Mouse (Mus musculus) heart, embryonic 10.5 days (tissue): ENCODE data around the gene Ube4b. TPM values are rescaled to one million over a fixed set of nuclear protein-coding genes. Genes with fewer than 3 reads are reported as not detected.

Experiments used
- DNase-seq: peaks from one replicate; pipeline ENCODE4 v3.0.0-alpha.2; 2017; ENCODE audit warnings: low spot score
- H3K27ac ChIP-seq: fragments of 300-500 bp; sonication (generic); 2 replicates; pipeline ENCODE4 v1.5.1; 2016; ENCODE audit warnings: mild to moderate bottlenecking
- H3K27me3 ChIP-seq: fragments of 300-500 bp; sonication (generic); 2 replicates; pipeline ENCODE4 v1.6.1; 2016; ENCODE audit warnings: mild to moderate bottlenecking; ENCODE audit not compliant: poor library complexity, insufficient read depth, severe bottlenecking
- H3K36me3 ChIP-seq: fragments of 300-500 bp; sonication (generic); 2 replicates; pipeline ENCODE4 v1.6.1; 2016; ENCODE audit warnings: mild to moderate bottlenecking, moderate library complexity
- H3K4me1 ChIP-seq: fragments of 300-500 bp; sonication (generic); 2 replicates; pipeline ENCODE4 v1.6.1; 2016; ENCODE audit warnings: mild to moderate bottlenecking
- H3K4me3 ChIP-seq: fragments of 300-500 bp; sonication (generic); 2 replicates; pipeline ENCODE4 v1.5.1; 2016; ENCODE audit warnings: mild to moderate bottlenecking, moderate library complexity
- H3K9me3 ChIP-seq: fragments of 300-500 bp; sonication (generic); 2 replicates; pipeline ENCODE4 v1.6.1; 2016; ENCODE audit warnings: mild to moderate bottlenecking, moderate library complexity
- WGBS: fragments of 180-500 bp; shearing (Covaris S2); methylation state at CpG from one replicate; pipeline ENCODE4 v1.1.7; 2016; 5-methylcytosine and 5-hydroxymethylcytosine counted together
- polyA plus RNA-seq: library from polyadenylated mRNA; unstranded; fragments of >200 nt; fragmentation: Nextera tagmentation; extraction: Ambion mirVana; gene quantifications from 2 replicates; pipeline ENCODE4 v1.2.1, GENCODE M21; 2016

Ube4b gene
- polyA plus RNA-seq, 1 experiment from 2014 or later: 62.9 TPM

DNA sequence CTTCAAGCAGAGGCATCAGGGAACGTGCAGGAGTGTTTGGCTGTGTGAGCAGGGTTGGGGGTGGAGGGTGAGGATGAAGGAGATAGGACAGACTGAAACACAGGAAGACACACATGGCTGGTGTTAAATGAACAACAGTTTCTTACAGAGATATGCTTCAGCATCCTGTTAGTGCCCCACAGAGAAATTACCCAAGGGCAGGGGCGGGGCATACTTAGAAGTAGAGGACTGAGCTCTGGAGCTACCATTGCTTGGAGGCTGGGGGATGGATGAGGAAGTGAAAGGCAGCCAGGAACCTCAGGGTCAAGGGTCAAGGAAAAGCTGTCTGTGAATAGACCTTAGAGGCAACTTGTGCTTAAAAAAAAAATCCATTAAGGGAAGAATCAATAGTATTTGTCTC, 85.9 kb downstream of the Ube4b start:
- no peak for DNase-seq
- no peak overlapping the region for H3K4me3 ChIP-seq
- H3K27me3 ChIP-seq: no peaks in the 10 kb centered on the region
- H3K9me3 ChIP-seq: no peaks in the 10 kb centered on the region
- WGBS: 46% methylated on average over 2 of the region's 2 CpGs
- H3K4me1 ChIP-seq: peaks cover 66% of the 10 kb centered on the region
- peaks cover 89% of the 10 kb centered on the region for H3K36me3 ChIP-seq
- peak overlapping the region; percentile 69 for H3K27ac ChIP-seq

DNA sequence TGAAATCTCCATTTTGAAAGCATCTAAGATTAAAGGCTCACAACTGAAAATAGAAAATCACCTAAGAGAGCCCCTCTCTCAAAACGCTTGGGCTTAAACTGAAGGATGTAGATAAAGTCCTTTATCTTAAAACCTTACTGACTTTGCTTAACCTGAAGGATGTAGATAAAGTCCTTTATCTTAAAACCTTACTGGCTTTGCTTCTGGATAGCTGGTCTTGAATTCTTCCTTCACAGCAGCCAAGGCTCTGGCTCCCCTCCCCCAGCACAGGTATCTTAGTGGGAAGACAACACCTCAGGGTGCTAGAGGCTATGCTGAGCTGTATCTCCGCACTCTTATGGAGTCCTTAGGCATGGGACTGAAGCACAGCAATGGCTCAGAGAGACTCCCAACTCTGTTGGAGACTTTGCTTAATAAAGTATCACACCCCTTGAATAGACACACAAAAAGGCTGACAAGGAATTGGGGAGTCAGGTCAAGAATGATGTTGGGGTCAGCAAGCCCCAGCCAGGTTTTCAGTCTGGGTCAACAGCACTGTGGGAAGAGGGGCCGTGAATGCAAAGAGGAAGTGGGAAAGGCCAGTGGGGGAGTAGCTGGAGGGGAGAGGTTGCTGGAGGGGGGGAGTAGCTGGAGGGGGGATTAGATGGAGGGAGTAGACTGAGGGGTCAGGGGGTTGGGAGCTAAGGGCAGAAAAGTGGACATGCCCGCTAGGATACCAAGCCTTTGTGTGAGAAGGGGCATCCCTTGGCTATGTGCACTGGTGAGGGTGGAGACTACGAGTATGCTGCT, 86.9 kb downstream of the Ube4b start:
- Histone ChIP-seq H3K4me1 (peaks cover 62% of the 10 kb centered on the region), H3K9me3 (no peaks in the 10 kb centered on the region), H3K27me3 (no peaks in the 10 kb centered on the region), H3K4me3 (no peak overlapping the region), H3K27ac (peak overlapping the region; percentile 69), H3K36me3 (peaks cover 89% of the 10 kb centered on the region)
- 39% methylated on average over 5 of the region's 5 CpGs for WGBS
- no peak for DNase-seq

DNA sequence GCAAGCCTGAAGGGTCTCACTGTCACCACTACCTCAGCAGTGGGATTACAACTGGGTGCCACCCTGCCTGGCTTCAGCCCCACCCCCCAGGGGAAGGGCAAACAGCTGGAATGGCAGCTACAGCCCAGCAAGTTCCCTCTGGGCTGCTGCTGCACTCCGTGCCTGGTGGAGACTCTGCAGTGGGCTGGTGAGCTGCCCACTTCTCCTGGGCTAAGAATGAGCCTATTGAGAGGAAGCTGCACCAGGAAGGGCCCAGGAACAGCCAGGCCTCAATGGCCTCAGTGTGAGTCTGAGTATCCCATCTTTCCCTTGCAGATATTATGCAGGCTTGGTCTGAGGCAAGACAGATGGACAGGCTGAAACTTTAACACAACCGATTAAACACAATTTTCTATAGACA, 88.4 kb downstream of the Ube4b start:
- Histone ChIP-seq H3K27ac (peak overlapping the region; percentile 70; the same call in 1 of the 2 replicates), H3K4me1 (peaks cover 61% of the 10 kb centered on the region), H3K27me3 (no peaks in the 10 kb centered on the region), H3K4me3 (no peak overlapping the region), H3K9me3 (no peaks in the 10 kb centered on the region), H3K36me3 (peaks cover 88% of the 10 kb centered on the region)
- WGBS: 59% methylated on average over 2 of the region's 2 CpGs
- no peak for DNase-seq

DNA sequence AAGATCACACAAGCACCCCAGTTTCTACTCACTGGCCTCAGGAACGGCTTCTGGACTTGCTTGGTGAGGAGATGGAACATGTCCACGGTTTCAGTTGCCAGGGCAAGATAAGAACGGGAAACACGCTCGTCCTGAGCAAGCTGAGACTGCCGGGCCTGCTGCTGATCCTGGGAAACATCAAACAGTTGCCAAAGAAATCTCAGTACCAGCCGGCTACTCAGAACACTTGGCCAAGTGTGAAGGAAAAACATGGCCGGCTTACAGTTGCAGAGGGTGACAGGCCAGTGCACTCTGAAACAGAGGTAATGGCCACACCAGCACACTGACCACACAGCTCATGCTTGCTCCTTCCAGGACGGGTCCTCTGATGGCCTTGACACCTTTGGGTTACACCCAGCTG, 89.2 kb downstream of the Ube4b start:
- no peak for DNase-seq
- H3K4me3 ChIP-seq: no peak overlapping the region
- WGBS: 23% methylated on average over 9 of the region's 9 CpGs
- H3K4me1 ChIP-seq: peaks cover 61% of the 10 kb centered on the region
- peaks cover 88% of the 10 kb centered on the region for H3K36me3 ChIP-seq
- no peaks in the 10 kb centered on the region for H3K27me3 ChIP-seq
- H3K9me3 ChIP-seq: no peaks in the 10 kb centered on the region
- peak overlapping the region; percentile 70; the same call in 1 of the 2 replicates for H3K27ac ChIP-seq

DNA sequence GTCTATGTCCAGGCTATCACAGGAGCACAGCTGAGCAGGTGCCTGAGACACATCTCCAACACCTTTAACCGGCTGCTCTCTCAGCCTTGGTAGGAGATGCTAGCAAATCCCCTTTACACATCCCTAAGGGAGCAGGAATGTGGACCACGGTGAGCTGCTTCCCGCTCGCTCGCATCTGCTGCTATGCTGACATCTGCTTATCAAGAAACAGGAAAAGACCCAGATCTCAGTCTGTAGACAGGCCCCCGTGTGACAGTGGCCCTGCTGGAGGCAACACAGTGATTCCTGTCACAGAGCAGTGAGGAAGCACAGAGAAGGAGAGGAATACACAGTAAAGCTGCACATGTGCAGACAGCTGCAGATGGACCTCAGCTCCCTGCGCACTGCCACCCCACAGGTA, 90.2 kb downstream of the Ube4b start:
- no peak overlapping the region for H3K4me3 ChIP-seq
- H3K27ac ChIP-seq: peak overlapping the region; percentile 45; the same call in 1 of the 2 replicates
- DNase-seq: peak; percentile 82
- no peaks in the 10 kb centered on the region for H3K27me3 ChIP-seq
- H3K4me1 ChIP-seq: peaks cover 59% of the 10 kb centered on the region
- WGBS: 28% methylated on average over 7 of the region's 7 CpGs
- no peaks in the 10 kb centered on the region for H3K9me3 ChIP-seq
- peaks cover 88% of the 10 kb centered on the region for H3K36me3 ChIP-seq

DNA sequence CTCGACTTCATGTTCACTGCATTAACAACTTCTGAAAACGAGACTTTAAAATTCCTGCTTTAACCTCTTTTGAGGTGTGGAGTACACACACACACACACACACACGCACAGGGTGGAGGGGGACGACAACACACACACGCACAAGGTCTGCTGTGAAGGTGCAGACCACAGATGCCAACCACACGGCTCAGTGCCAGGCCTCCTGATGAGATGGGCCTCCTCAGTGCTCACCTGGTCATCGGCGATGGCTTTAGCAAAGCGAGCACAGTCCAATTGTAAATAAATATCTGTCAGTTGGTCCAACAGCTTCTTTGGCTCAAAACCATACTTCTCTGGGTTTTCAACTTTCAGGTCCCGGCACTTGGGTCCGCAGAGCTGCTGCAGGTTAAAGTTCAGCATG, 91.7 kb downstream of the Ube4b start:
- H3K36me3 ChIP-seq: peaks cover 88% of the 10 kb centered on the region
- H3K4me1 ChIP-seq: peaks cover 45% of the 10 kb centered on the region
- no peak overlapping the region for H3K27ac ChIP-seq
- no peaks in the 10 kb centered on the region for H3K27me3 ChIP-seq
- H3K9me3 ChIP-seq: no peaks in the 10 kb centered on the region
- 95% methylated on average over 11 of the region's 11 CpGs for WGBS
- no peak overlapping the region for H3K4me3 ChIP-seq
- DNase-seq: no peak

DNA sequence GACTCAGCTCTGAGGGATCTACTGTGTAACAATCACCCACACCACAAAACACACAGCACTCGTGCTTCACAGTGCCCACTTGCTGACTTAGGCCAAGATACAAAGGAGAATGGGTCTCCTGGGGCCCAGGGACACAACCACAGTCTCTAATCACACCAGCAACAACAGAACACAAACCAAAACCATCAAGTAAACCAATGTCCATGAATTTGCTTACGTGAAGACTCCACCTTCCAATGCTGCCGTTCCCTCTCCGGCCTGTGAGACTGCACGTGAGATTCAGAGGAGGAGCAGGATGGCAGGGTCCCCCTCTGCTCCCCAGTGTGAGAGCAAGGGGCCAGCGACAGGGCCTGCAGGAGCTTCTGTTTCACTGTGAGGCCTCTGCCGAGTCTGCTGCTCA, 93.8 kb downstream of the Ube4b start:
- H3K27me3 ChIP-seq: no peaks in the 10 kb centered on the region
- H3K4me3 ChIP-seq: no peak overlapping the region
- H3K27ac ChIP-seq: peak overlapping the region; percentile 54; the same call in 1 of the 2 replicates
- WGBS: 89% methylated on average over 7 of the region's 7 CpGs
- no peak for DNase-seq
- H3K4me1 ChIP-seq: peaks cover 28% of the 10 kb centered on the region
- H3K9me3 ChIP-seq: no peaks in the 10 kb centered on the region
- H3K36me3 ChIP-seq: peaks cover 92% of the 10 kb centered on the region

DNA sequence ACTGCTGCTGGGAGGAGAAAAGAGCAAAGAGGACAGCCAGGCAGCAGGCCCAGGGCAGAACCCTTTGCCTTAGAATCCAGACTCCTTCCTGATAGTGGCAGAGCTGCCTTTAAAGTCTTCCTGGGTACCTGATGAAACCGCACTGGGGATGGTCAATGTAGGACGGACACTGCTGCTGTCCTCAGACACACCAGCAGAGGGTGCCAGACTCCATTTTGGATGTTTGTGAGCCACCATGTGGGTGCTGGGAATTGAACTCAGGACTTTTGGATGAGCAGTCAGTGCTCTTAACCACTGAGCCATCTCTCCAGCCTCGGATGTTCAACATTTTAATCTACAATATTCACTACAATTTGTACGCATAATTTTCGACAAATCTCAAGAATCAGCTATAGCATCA, 96.1 kb downstream of the Ube4b start:
- H3K27me3 ChIP-seq: no peaks in the 10 kb centered on the region
- DNase-seq: no peak
- H3K4me3 ChIP-seq: no peak overlapping the region
- H3K36me3 ChIP-seq: peaks cover 78% of the 10 kb centered on the region
- peaks cover 13% of the 10 kb centered on the region for H3K4me1 ChIP-seq
- 92% methylated on average over 5 of the region's 5 CpGs for WGBS
- H3K9me3 ChIP-seq: no peaks in the 10 kb centered on the region
- no peak overlapping the region for H3K27ac ChIP-seq

DNA sequence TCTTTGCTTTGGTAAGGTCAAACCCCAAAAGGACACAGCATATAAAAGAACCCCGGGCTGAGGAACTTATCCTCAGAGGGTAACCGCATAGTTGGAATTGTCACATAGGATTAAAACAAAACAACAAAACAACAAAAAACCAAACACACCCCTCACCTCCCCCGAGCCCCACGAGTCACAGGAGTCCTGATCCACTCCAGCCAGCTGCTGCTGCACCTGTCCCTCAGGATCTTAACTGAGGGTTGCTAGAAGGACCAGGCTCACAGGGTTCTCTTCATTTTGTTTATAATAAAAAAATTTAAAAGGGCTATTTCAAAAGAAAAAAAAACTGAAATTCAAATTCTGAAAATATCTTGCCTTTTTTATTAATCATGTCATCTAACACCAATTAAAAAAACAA, 97.8 kb downstream of the Ube4b start:
- Histone ChIP-seq H3K4me3 (no peak overlapping the region), H3K9me3 (no peaks in the 10 kb centered on the region), H3K36me3 (peaks cover 60% of the 10 kb centered on the region), H3K27me3 (no peaks in the 10 kb centered on the region), H3K27ac (no peak overlapping the region), H3K4me1 (peaks cover 12% of the 10 kb centered on the region)
- DNase-seq: no peak
- WGBS: 91% methylated on average over 4 of the region's 4 CpGs

DNA sequence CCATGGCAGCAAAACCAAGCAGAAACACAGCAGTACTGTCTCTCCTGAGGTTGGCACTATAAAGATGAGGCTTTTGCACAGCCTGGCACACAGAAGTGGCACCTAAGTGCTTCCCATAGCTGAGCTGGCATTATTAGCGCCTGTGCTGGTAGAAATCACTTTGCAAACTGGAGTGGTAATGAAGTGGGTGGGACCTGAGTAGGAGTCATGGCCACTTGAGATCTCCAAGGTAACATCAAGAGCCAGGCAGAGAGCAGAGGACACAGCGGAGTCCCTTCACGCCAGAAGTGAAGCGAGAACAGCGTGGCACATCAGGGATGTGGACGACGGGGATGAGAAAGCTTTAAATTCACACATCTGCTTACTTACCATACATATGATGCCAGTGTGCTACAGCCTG, 99.3 kb downstream of the Ube4b start:
- no peaks in the 10 kb centered on the region for H3K27me3 ChIP-seq
- no peaks in the 10 kb centered on the region for H3K9me3 ChIP-seq
- peak; percentile 81 for DNase-seq
- WGBS: 61% methylated on average over 7 of the region's 7 CpGs
- H3K4me3 ChIP-seq: no peak overlapping the region
- peaks cover 46% of the 10 kb centered on the region for H3K36me3 ChIP-seq
- H3K27ac ChIP-seq: no peak overlapping the region
- peaks cover 23% of the 10 kb centered on the region for H3K4me1 ChIP-seq

DNA sequence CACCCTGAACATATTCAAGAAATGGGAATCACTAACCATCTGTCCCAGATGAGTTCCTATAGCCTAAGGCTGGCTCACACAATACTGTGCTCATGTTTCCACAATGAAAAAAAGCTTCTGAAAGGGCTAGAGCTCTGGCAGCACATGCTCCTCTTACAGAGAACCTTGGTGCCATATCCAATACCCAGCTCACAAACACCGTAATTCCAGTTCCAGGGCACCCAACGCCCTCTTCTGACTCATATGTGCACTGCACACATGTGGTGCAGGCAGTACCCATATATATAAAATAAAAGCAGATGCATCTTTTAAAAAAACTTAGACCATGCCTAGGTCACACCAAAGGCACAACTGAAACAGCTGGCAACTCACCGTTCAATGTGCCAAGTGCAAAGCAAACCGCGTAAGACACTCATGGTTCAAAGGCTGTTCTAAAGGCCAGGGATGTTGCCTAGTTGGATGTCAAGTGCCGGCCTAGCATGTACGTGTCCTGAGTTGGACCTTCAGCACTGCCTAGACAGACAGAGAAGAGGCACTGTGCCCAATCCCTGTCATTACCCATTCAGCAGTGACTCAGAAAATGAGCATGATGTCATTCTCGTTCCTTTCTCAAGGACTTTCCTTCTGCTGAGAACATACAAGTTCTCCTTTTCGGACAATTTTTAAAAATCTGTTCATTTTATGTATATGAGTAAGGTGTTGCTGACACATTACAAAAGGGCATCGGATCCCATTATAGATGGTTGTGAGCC, 101.0 kb downstream of the Ube4b start:
- H3K27me3 ChIP-seq: no peaks in the 10 kb centered on the region
- H3K4me1 ChIP-seq: peaks cover 23% of the 10 kb centered on the region
- peaks cover 29% of the 10 kb centered on the region for H3K36me3 ChIP-seq
- WGBS: 90% methylated on average over 10 of the region's 10 CpGs
- no peak for DNase-seq
- H3K9me3 ChIP-seq: no peaks in the 10 kb centered on the region
- H3K27ac ChIP-seq: no peak overlapping the region
- no peak overlapping the region for H3K4me3 ChIP-seq

DNA sequence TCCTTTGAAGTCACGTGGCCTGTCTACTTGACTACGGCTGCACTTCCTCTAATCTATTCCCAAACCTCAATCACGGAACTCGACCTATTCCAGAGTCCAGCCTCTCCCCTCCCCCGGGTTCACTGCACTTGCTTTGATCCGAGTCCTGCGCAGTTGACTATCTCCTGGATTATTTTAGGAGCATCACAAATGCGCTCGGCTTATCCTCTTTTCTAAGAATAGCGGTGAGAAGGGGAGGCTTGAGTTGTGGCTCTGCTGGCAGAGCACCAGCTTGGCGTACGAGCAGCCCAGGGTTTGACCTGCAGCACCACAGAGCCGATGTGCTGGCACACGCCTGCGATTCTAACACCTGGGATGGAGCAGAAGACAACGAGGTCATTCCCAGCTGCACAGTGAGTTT, 102.8 kb downstream of the Ube4b start:
- Histone ChIP-seq H3K9me3 (no peaks in the 10 kb centered on the region), H3K36me3 (peaks cover 13% of the 10 kb centered on the region), H3K4me3 (peak overlapping the region; percentile 20; the same call in 1 of the 2 replicates), H3K4me1 (peaks cover 28% of the 10 kb centered on the region), H3K27me3 (no peaks in the 10 kb centered on the region), H3K27ac (peak overlapping the region; percentile 78)
- WGBS: 43% methylated on average over 16 of the region's 16 CpGs
- DNase-seq: peak; percentile 79

DNA sequence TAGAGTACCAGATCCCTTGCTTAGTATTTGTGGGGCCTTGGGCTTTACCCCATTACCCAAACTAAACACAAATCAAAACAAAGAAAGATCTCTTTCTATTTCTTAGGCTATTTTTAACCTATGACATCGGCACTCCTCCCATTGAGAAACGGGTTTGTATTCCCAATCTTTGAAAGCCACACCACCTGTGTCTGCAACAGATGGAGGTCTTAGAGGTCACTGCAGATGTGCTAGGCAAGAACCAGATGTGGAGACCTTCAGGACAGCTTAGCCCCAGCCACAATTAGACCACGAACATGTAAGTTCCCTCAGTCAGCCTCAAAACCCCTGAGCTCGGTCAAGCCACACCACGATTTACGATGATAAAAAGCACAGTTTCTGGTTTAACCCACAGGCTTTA, 103.8 kb downstream of the Ube4b start:
- 71% methylated on average over 6 of the region's 6 CpGs for WGBS
- no peaks in the 10 kb centered on the region for H3K9me3 ChIP-seq
- H3K4me1 ChIP-seq: peaks cover 27% of the 10 kb centered on the region
- no peaks in the 10 kb centered on the region for H3K27me3 ChIP-seq
- no peak for DNase-seq
- H3K27ac ChIP-seq: peak overlapping the region; percentile 78
- no peak overlapping the region for H3K4me3 ChIP-seq
- H3K36me3 ChIP-seq: peaks cover 7% of the 10 kb centered on the region
